In genomic region chr11:51262342-51263285, GRCm38 (mm10) we compare ENCODE assay signal across 8 mouse cellular contexts. TPM values are rescaled to one million over a fixed set of nuclear protein-coding genes. Genes with fewer than 3 reads are reported as not detected.
DNase-seq lines count a peak whose midpoint lies in the region; ATAC-seq lines count a peak whose summit lies in the region.

TSS of gene BC049762 (minus strand) at chr11:51263046.

- peak within 1 kb of the TSS; percentile 96 for H3K27ac ChIP-seq in hindbrain, embryonic 15.5 days (replicated peaks)

- no peaks in the 10 kb centered on the region for H3K9me3 ChIP-seq in hindbrain, embryonic 15.5 days

- DNase-seq in T-cell, adult 2 months (ENCODE audit: low spot score) = peak; percentile 100
- DNase-seq in cerebellum, postnatal 36 days = peak; percentile 98 to 99
- DNase-seq in frontal cortex, postnatal 36 days (ENCODE audit: low spot score in 2 of 2) = peak; percentile 99
- peak; percentile 98 for DNase-seq in left cerebral cortex, adult 11 months (ENCODE audit: low spot score)
- peak; percentile 98 to 99 for DNase-seq in lung, postnatal 4 days
- DNase-seq in retina, postnatal 7 days (ENCODE audit: low read depth, low spot score) = peak; percentile 98
- peak; percentile 98 for DNase-seq in urinary bladder, adult 2 months (ENCODE audit: low spot score)

- WGBS in hindbrain, embryonic 15.5 days = 9% methylated on average over 57 of the region's 57 CpGs

- ATAC-seq in hindbrain, embryonic 15.5 days (ENCODE audit: low FRiP score, low read depth) = peak; percentile 99

- H3K4me2 ChIP-seq in hindbrain, embryonic 15.5 days = peak within 1 kb of the TSS; percentile 82

- H3K9ac ChIP-seq in hindbrain, embryonic 15.5 days = peak within 1 kb of the TSS; percentile 90

- no peaks in the 10 kb centered on the region for H3K27me3 ChIP-seq in hindbrain, embryonic 15.5 days

- peak within 1 kb of the TSS; percentile 60 for H3K4me3 ChIP-seq in hindbrain, embryonic 15.5 days

- H3K36me3 ChIP-seq in hindbrain, embryonic 15.5 days = no peaks in the 10 kb centered on the region; the same call in 1 of the 2 replicates

- peaks cover 41% of the 10 kb centered on the region for H3K4me1 ChIP-seq in hindbrain, embryonic 15.5 days (replicated peaks)

RNA-seq across cellular contexts. Expression of gene BC049762, which starts in this region (rescaled TPM):
- polyA plus RNA-seq in hindbrain, embryonic 15.5 days (2015; fragmentation: Nextera tagmentation; extraction: Ambion mirVana) = 0.41 and 0.62 TPM in 2 replicates
- 0.37 TPM in 1 of 2 replicates, not detected in the other for polyA plus RNA-seq in urinary bladder, adult 2 months (2012; rRNA removed)

Comparison
In these comparisons a context has a peak if more than half of its experiments do, and no peak if none do; other contexts are left out.
1. Peak in every context shown above with its lines: DNase-seq, ATAC-seq, H3K4me3 ChIP-seq and H3K27ac ChIP-seq.
2. Peak in ATAC-seq, H3K4me3 ChIP-seq, H3K27ac ChIP-seq, H3K9ac ChIP-seq and H3K4me2 ChIP-seq in hindbrain, embryonic 15.5 days; RNA of the gene not detected or under 1 TPM.
3. Peak in DNase-seq in urinary bladder, adult 2 months; RNA of the gene not detected or under 1 TPM.